Mouse (Mus musculus) spleen, postnatal 10 days (tissue): ENCODE results near the gene Prkn.

Experiments
- DNase-seq, 2 experiments: peaks; one replicate each; pipeline ENCODE4 v3.0.0; 2021 to 2022; ENCODE audit warnings: low spot score in 2 of 2

Prkn gene

DNA sequence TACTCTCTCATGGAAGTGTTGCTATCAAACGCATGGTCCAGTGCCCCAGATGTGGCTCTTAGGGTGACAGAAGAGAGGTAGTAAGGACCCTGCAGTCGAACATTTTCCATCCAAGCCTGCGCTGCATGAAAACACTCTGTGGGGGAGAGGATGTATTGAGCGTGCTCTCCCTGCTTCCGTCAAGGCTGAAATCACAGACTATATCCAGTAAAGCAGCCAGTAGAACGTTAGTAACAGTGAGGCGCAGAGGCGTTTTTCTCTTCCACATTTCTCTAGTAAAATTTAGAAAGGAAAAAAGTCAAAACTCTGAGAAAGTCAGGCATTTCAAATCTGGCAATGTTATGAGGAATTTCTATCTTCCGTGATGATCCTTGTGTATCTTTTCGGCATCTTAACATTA lies 897.7 kb downstream of the Prkn start:
- DNase-seq = no peak

- DNase-seq = no peak
Measured at GRCm38 (mm10) chr17:11740716-11741115, 900.5 kb downstream of the Prkn start.

- DNase-seq = no peak
Measured at GRCm38 (mm10) chr17:11741161-11741560, 901.0 kb downstream of the Prkn start.

GRCm38 (mm10) chr17:11751251-11751650 lies 911.1 kb downstream of the Prkn start:
- DNase-seq = no peak

DNA sequence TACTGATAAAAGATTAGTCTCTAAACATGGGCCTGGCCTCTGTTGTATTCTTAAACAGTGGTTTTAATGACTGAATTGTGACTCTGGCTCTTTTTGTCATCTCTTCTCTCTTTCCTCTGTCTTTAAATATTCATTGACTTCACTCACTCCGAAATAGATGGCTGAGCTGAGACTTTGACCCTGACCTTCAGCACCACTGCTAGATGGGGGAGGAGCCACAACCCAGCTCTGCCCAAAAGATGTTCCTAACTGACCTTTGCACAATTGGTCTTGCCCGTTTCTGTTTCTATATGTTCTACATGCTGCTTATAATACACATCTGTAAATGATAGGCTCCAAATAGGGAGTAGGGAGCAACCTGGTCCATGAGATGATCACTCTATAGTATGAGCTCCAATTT lies 912.5 kb downstream of the Prkn start:
- no peak for DNase-seq

GRCm38 (mm10) chr17:11765117-11765516 lies 924.9 kb downstream of the Prkn start:
- DNase-seq = no peak

GRCm38 (mm10) chr17:11765581-11765980 lies 925.4 kb downstream of the Prkn start:
- DNase-seq = no peak

DNA sequence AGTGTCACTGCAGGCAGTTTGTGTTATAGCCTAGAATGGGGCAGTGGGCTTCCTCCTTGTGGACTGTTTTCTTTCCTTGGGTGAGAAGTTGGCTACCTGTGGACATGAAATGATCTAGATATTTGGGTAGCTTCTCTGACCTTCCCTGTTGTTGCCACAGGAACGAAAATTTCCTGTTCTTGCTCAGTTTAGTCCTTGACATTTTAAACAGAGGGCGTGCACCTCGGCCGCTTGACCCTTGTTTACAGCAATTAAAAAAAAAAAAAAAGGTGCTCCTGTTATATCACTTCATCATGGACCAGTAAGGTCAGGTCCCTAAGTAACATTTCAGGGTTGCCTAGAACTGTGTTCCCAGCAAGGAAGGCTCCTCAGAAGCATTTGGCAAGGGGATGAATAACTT lies 927.1 kb downstream of the Prkn start:
- no peak for DNase-seq

- DNase-seq = no peak
Measured at GRCm38 (mm10) chr17:11768345-11768744, 928.2 kb downstream of the Prkn start.

DNA sequence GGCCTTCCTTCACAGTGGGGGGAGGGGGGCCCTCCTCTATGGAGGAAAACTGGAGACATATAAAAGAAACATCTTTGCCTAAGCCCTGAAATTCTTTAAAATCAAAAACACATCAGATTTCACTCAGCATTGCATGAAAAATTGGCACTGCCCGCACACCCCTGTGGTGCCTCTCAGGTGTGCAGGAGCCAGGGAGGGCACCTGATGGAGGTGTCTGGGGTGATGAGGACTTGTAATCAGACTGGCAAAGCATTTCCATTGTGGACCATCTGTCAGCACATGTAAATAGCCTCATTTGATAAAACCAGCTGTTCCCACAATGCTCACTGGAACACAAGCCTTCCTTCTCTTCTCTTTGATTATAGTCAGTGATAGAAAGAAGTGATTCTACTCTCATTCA lies 928.8 kb downstream of the Prkn start:
- no peak for DNase-seq

GRCm38 (mm10) chr17:11769513-11769912 lies 929.3 kb downstream of the Prkn start:
- no peak for DNase-seq

GRCm38 (mm10) chr17:11779547-11779946 lies 939.4 kb downstream of the Prkn start:
- DNase-seq = no peak

- DNase-seq = no peak
Measured at GRCm38 (mm10) chr17:11780005-11780404, 939.8 kb downstream of the Prkn start.

- DNase-seq = no peak
Measured at GRCm38 (mm10) chr17:11780805-11781481, 940.8 kb downstream of the Prkn start.

GRCm38 (mm10) chr17:11788270-11788936 lies 948.2 kb downstream of the Prkn start:
- DNase-seq = no peak

DNA sequence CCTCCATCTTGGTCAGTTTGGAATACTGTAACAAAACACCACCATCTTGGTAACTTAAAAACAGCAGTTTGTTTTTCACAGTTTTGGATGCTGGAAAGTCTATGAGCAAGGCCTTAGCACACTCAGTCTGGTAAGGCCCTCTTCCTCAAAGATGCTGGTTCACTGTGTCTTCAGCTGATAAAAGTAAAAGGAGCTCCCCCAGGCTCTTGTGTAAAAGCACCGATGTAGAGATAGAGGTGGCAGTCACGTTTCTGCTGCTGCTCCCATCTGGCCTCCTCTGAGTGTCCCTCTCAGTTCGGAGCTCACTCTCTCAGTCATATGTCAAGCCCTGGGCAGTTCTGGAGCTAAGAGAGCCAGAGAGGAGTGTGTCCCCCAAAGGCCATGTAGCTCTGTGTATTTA lies 955.8 kb downstream of the Prkn start:
- DNase-seq = no peak

GRCm38 (mm10) chr17:11801226-11801625 lies 961.0 kb downstream of the Prkn start:
- DNase-seq = no peak

DNA sequence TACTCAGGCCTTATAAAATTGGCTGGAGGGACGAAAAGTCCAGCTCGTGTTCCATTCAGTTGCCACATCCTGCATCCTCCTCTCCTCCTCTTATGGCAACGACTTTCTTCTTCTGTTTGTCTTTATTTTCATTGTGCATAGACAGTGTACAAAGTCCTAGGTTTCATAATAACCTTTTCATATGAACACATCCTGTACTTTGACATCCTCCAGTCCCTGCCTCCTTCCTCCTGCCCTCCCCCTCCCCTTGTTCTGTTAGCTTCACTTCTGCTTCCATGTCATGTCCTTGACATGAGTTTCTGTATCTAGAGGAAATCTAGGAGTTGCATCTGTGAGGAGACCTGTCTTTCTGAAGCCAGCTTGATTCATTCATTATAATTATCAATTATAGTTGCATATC lies 967.1 kb downstream of the Prkn start:
- DNase-seq = no peak

DNA sequence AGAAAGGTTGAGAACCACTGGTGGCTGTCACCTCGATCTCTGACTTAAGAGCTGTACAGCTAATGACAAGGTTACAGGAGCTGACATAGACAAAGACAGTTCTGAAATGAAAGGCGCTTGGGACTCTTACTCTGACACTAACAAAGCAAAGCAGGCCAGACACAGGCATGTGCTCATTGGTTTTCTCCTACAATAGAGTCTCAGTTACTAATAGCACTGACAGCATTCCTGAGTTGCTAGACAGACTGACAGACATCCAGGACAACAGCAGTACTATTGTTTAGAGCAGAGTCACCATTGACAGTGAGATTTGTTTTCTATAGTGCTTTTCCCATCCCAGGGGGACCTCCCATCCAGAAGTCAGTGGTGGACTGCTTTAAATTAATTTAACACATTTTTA lies 977.7 kb downstream of the Prkn start:
- no peak for DNase-seq

GRCm38 (mm10) chr17:11819506-11819905 lies 979.3 kb downstream of the Prkn start:
- DNase-seq = no peak

- DNase-seq = no peak
Measured at GRCm38 (mm10) chr17:11820757-11821156, 980.6 kb downstream of the Prkn start.

- DNase-seq = no peak
Measured at GRCm38 (mm10) chr17:11829501-11829900, 989.3 kb downstream of the Prkn start.

DNA sequence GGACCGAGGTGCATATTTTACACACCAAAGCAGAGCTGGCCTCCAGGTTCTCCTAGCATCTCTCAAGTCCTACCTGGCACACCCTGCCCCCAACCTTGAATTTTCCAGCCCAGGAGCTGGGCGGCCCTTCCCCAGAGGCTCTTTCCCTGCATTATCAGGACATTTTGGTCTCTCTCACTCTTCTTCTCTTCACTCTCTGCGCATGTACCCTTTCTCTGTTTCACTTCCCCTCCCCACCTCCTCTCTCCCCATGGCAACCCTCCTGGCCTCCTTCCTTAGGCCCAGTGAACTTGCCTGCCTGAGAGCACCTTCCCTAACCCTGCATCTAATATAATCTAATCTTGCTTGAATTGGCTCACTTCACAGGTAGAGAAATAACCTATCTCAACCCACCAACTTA lies 996.9 kb downstream of the Prkn start:
- no peak for DNase-seq

DNA sequence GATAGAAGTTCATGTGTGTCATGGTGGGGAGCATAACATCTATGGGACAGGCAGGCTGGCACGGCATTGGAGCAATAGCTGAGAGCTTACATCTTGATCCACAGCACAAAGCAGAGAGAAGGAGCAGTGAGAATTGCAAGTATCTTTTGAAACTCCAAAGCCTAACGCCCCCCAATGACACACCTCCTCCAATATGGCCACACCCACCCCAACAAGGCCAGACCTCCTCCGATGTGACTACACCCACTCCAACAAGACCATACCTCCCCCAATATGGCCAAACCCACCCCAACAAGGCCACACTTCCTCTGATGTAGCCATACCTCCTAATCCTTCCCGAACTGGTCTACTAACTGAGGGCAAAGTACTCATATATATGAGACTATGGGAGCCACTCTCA lies 1004.3 kb downstream of the Prkn start:
- no peak for DNase-seq
